Mouse (Mus musculus) limb, embryonic 11.5 days (tissue): ENCODE data around the gene Fsd1l. TPM values are rescaled to one million over a fixed set of nuclear protein-coding genes. Genes with fewer than 3 reads are reported as not detected.
A peak's percentile ranks its signal among the peaks of the same experiment; 100 is the strongest.
"Not testable (repeated sequence)": the region's sequence is repeated elsewhere in the genome, so short reads cannot be mapped to it uniquely, and the experiment has no call there.

ENCODE experiments used
- ATAC-seq: fragments of 200-750 bp; cut with Nextera tagmentation; 2 replicates; pipeline ENCODE4 v1.8.0; 2017; ENCODE audit warnings: low read depth; ENCODE audit not compliant: insufficient number of reproducible peaks, low FRiP score, low TSS enrichment
- DNase-seq: peaks from one replicate; pipeline ENCODE4 v3.0.0-alpha.2; 2015; ENCODE audit warnings: low spot score
- H3K27ac ChIP-seq: fragments of 300-500 bp; sonication (generic); replicated peaks from 2 replicates; pipeline ENCODE4 v1.5.1; 2014; ENCODE audit warnings: low read depth, mild to moderate bottlenecking, low read length
- H3K27me3 ChIP-seq: fragments of 300-500 bp; sonication (generic); 2 replicates; pipeline ENCODE4 v1.6.1; 2014; ENCODE audit warnings: mild to moderate bottlenecking, low read length, mixed read lengths; ENCODE audit not compliant: control insufficient read depth, insufficient read depth
- H3K36me3 ChIP-seq: fragments of 300-500 bp; sonication (generic); 2 replicates; pipeline ENCODE4 v1.6.1; 2014; ENCODE audit warnings: mild to moderate bottlenecking, low read length, moderate library complexity, mixed read lengths; ENCODE audit not compliant: control insufficient read depth, insufficient read depth
- H3K4me1 ChIP-seq: fragments of 300-500 bp; sonication (generic); 2 replicates; pipeline ENCODE4 v1.6.1; 2014; ENCODE audit warnings: low read length, mixed read lengths; ENCODE audit not compliant: control insufficient read depth, insufficient read depth
- H3K4me2 ChIP-seq: fragments of 300-500 bp; sonication (generic); 2 replicates; pipeline ENCODE4 v1.6.1; 2014; ENCODE audit warnings: low read depth, mild to moderate bottlenecking, moderate library complexity; ENCODE audit not compliant: severe bottlenecking
- H3K4me3 ChIP-seq: fragments of 300-500 bp; sonication (generic); 2 replicates; pipeline ENCODE4 v1.5.1; 2014; ENCODE audit warnings: low read depth, low read length
- H3K9ac ChIP-seq: fragments of 300-500 bp; sonication (generic); 2 replicates; pipeline ENCODE4 v1.6.1; 2014; ENCODE audit warnings: mild to moderate bottlenecking, low read length
- H3K9me3 ChIP-seq: fragments of 300-500 bp; sonication (generic); 2 replicates; pipeline ENCODE4 v1.6.1; 2016; ENCODE audit warnings: low read length; ENCODE audit not compliant: control insufficient read depth
- WGBS: fragments of 180-500 bp; shearing (Covaris S2); extraction: QIAGEN DNeasy Blood & Tissue Kit; methylation state at CpG from one replicate; pipeline ENCODE4 v1.1.7; 2014; 5-methylcytosine and 5-hydroxymethylcytosine counted together
- polyA plus RNA-seq: library from polyadenylated mRNA; unstranded; fragments of >200 nt; fragmentation: Nextera tagmentation; extraction: Ambion mirVana; gene quantifications from 2 replicates; pipeline ENCODE4 v1.2.1, GENCODE M21; 2014

Gene Fsd1l
- polyA plus RNA-seq, 1 experiment from 2014 or later: 7.8 TPM

DNA sequence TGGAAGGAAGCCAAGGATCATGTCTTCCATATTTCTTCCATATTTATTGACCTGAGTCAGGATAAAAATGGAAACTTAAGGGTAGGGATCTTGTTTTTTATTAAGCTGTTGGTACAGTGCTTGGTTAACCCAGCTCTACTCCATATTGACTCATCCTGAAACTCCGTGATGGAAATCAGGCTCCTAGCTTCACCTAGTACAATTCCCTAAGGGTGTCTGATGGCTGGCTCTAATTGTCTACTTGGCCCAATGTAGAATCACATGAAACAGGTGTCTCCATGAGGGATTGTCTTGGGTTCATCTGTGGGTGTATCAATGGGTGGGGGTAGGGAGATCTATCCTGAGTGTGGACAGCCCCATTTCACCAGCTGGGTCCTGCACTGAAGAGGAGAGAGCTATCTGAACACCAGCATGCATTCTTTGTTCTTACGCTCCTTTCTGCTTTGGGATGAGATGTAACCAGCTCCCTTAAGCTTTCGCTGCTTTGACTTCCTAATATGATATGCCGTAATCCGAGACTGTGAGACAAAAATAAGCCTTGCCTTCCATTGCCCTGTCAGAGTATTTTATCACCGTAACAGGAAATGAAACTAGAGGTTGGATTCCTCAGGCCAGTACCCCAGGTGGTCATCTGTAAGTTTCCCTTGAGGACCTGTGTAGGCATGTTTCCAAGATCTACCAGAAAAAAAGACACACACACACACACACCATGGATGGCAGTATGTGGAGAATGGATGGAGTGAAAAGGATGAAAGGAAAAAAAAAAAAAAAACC lies 79.5 kb downstream of the Fsd1l start:
- WGBS: 87% methylated on average over 6 of the region's 6 CpGs

GRCm38 (mm10) chr4:53713704-53714050 lies 82.4 kb downstream of the Fsd1l start, which contains the start of gene Fktn:
Gene Fktn (plus strand): TSS chr4:53713998.
- H3K9me3 ChIP-seq: no peaks in the 10 kb centered on the region
- 10% methylated on average over 7 of the region's 7 CpGs for WGBS
- peak within 1 kb of the TSS; percentile 30; the same call in 1 of the 2 replicates for H3K27ac ChIP-seq
- 0 out of 2 replicates have a peak, but pooled peaks cover 3% of the 10 kb centered on the region for H3K4me1 ChIP-seq
- H3K27me3 ChIP-seq: no peaks in the 10 kb centered on the region
- H3K36me3 ChIP-seq: no peaks in the 10 kb centered on the region
- ATAC-seq (peak; percentile 83), DNase-seq (no peak)
- peak within 1 kb of the TSS; percentile 79 for H3K4me3 ChIP-seq
- peak within 1 kb of the TSS; percentile 74 for H3K4me2 ChIP-seq
- H3K9ac ChIP-seq: peak within 1 kb of the TSS; percentile 89

More for the DNA sequence above, 79.5 kb downstream of the Fsd1l start:
- H3K36me3 ChIP-seq: no peaks in the 10 kb centered on the region
- no peak overlapping the region for H3K4me2 ChIP-seq
- no peak overlapping the region for H3K27ac ChIP-seq
- H3K4me3 ChIP-seq: no peak overlapping the region
- DNase-seq (no peak), ATAC-seq (no peak)
- no peak overlapping the region for H3K9ac ChIP-seq
- H3K27me3 ChIP-seq: no peaks in the 10 kb centered on the region
- H3K9me3 ChIP-seq: no peaks in the 10 kb centered on the region
- 0 out of 2 replicates have a peak, but pooled peaks cover 3% of the 10 kb centered on the region for H3K4me1 ChIP-seq

DNA sequence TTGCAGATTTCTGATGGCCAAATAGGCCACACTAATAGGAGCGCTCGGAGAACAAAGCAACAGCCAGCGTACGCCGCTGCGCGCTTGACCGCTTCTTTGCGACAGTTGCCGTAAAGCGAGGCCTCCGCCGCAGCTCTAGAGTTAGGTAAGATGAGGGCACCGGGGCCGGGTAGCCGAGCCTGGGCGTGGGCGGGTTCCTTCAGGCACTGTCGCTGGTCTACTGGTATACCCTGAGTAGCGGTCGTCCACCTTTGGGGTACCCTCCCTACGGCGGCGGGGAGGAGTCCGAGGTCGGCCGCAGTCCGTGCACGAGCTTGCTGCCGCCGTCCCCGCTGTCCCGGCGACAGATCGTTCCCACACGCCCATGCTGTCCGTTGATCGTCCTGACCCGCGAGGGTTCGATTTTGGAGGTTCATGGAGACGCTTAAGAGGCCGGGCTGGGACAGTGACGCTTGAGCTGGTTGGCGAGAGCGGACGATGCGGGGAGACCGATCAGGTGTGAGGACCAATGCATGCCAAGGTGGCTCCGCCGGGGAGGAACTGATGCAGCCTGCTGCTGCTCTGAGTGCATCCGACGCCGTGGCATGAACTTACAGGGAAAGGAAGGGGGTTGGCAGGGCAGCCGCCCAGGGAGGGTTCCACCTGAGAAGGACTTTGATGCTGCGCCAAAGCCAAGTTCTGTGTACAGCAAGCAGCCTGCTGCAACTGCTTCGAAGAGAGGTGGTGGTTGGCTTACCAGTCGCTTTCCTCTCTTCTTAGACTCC lies 83.0 kb downstream of the Fsd1l start:
- H3K9me3 ChIP-seq: no peaks in the 10 kb centered on the region
- H3K27me3 ChIP-seq: no peaks in the 10 kb centered on the region
- H3K36me3 ChIP-seq: no peaks in the 10 kb centered on the region
- H3K4me3 ChIP-seq: peak overlapping the region; percentile 79
- H3K4me1 ChIP-seq: 0 out of 2 replicates have a peak, but pooled peaks cover 3% of the 10 kb centered on the region
- ATAC-seq (peak; percentile 91), DNase-seq (peak; percentile 96)
- H3K27ac ChIP-seq: peak overlapping the region; percentile 30; the same call in 1 of the 2 replicates
- WGBS: 5% methylated on average over 58 of the region's 58 CpGs
- peak overlapping the region; percentile 89 for H3K9ac ChIP-seq
- H3K4me2 ChIP-seq: peak overlapping the region; percentile 74

- no peak overlapping the region for H3K4me3 ChIP-seq
- no peak overlapping the region for H3K4me2 ChIP-seq
- no peak overlapping the region for H3K9ac ChIP-seq
- no peaks in the 10 kb centered on the region for H3K9me3 ChIP-seq
- no peaks in the 10 kb centered on the region for H3K27me3 ChIP-seq
- H3K36me3 ChIP-seq: no peaks in the 10 kb centered on the region
- H3K4me1 ChIP-seq: 0 out of 2 replicates have a peak, but pooled peaks cover 3% of the 10 kb centered on the region
- no peak overlapping the region for H3K27ac ChIP-seq
- ATAC-seq: no peak
- DNase-seq: no peak
Observed at GRCm38 (mm10) chr4:53715977-53716376, 84.7 kb downstream of the Fsd1l start.

DNA sequence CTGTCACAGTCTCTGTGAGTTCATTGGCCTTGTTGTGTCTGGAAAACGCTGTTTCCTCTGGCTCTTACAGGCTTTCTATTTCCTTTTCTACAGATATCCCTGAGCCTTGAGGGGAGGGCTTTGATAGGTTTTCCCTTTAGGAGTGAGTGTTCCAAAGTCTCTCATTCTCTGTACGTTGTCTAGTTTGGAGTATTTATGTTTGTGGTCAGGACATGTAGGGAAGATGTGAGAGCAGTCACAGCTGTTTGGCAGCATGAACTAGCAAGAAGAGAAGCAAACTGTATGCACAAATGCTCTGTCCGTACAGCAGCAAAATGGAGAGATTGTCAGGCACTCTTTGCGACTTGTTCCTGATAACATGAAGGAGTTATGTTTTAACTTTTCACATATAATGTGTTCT lies 86.3 kb downstream of the Fsd1l start:
- 0 out of 2 replicates have a peak, but pooled peaks cover 3% of the 10 kb centered on the region for H3K4me1 ChIP-seq
- no peak overlapping the region for H3K9ac ChIP-seq
- H3K36me3 ChIP-seq: no peaks in the 10 kb centered on the region
- DNase-seq (no peak), ATAC-seq (no peak)
- no peak overlapping the region for H3K4me3 ChIP-seq
- H3K4me2 ChIP-seq: no peak overlapping the region
- no peak overlapping the region for H3K27ac ChIP-seq
- H3K9me3 ChIP-seq: no peaks in the 10 kb centered on the region
- WGBS: 83% methylated on average over 4 of the region's 4 CpGs
- H3K27me3 ChIP-seq: no peaks in the 10 kb centered on the region

DNA sequence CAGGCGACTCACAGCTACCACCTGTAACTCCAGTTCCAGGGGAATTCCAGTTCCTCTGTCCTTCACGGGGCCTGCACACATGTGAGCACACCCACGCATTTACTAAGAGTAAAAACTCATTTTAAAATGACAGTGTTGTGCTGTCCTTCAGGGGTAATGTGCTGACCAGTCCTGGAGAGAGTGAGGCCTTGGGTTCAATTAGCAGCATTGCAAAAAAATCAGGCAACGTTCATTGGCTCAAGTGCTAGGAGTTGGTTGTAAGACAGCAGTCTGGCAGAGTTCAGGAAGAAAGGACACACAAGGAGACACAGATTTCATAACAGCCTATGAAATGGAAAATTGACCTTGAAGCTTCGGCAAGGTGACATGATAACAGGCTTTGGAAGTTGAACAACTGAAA lies 87.0 kb downstream of the Fsd1l start:
- no peak overlapping the region for H3K9ac ChIP-seq
- no peak overlapping the region for H3K27ac ChIP-seq
- H3K4me2 ChIP-seq: no peak overlapping the region
- H3K36me3 ChIP-seq: no peaks in the 10 kb centered on the region
- H3K9me3 ChIP-seq: no peaks in the 10 kb centered on the region
- WGBS: 85% methylated on average over 5 of the region's 5 CpGs
- no peak for ATAC-seq
- no peak overlapping the region for H3K4me3 ChIP-seq
- no peaks in the 10 kb centered on the region for H3K27me3 ChIP-seq
- H3K4me1 ChIP-seq: 0 out of 2 replicates have a peak, but pooled peaks cover 3% of the 10 kb centered on the region
- no peak for DNase-seq

DNA sequence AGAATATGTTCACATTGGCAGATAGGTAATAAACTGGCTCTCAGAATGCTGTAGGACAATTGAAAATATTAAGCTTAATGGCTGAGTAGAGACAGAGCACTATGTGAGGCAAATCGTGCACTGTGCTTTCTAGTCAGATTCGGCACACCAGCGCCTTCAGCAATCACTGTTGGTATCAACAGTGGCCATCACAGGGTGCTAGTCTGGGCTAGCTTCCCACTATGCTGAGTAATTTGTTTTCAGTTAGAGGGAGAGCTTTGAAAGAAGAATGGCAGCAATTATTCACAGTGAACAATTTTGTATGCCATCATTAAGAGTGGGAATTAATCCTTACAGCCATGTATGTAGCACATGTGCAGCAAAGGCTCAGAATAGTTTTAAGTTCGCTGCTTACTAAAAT lies 91.2 kb downstream of the Fsd1l start:
- H3K4me2 ChIP-seq: no peak overlapping the region
- H3K27me3 ChIP-seq: no peaks in the 10 kb centered on the region
- H3K27ac ChIP-seq: no peak overlapping the region
- WGBS: 91% methylated on average over 4 of the region's 4 CpGs
- H3K9me3 ChIP-seq: no peaks in the 10 kb centered on the region
- H3K4me3 ChIP-seq: no peak overlapping the region
- no peaks in the 10 kb centered on the region for H3K4me1 ChIP-seq
- no peak for ATAC-seq
- no peak overlapping the region for H3K9ac ChIP-seq
- H3K36me3 ChIP-seq: no peaks in the 10 kb centered on the region
- DNase-seq: no peak

- H3K4me2 ChIP-seq, DNase-seq, H3K27me3 ChIP-seq, H3K4me1 ChIP-seq, H3K4me3 ChIP-seq, H3K27ac ChIP-seq, H3K36me3 ChIP-seq, H3K9me3 ChIP-seq, ATAC-seq, H3K9ac ChIP-seq: not testable (repeated sequence)
- 95% methylated on average over 2 of the region's 2 CpGs for WGBS
Observed at GRCm38 (mm10) chr4:53726100-53726499, 94.8 kb downstream of the Fsd1l start.
